Mouse (Mus musculus) adrenal gland, adult 18-20 months (tissue): ENCODE measurements at regions not wholly inside any gene's neighbourhood (a gene's known extent, or its start where the extent isn't known, plus 50 kb on each side); places are given as distances from the start of the nearest gene placed in this dataset.

ENCODE experiments used
- DNase-seq, 2 experiments: peaks; one replicate each; pipeline ENCODE4 v3.0.0; 2021 to 2022; ENCODE audit warnings: low spot score in 2 of 2

- no peak for DNase-seq
These were observed 52.0 kb downstream of the 4930426L09Rik start for GRCm38 (mm10) chr2:19049877-19050731.

- DNase-seq, result no peak
These were observed 57.4 kb downstream of the 4930426L09Rik start for GRCm38 (mm10) chr2:19055500-19055899.

GRCm38 (mm10) chr2:19057859-19058258 lies 59.7 kb downstream of the 4930426L09Rik start:
- DNase-seq, result no peak

GRCm38 (mm10) chr2:19058765-19059164 lies 60.6 kb downstream of the 4930426L09Rik start:
- DNase-seq, result no peak

GRCm38 (mm10) chr2:19059246-19059645 lies 61.1 kb downstream of the 4930426L09Rik start:
- DNase-seq, result no peak

- DNase-seq, result no peak
These were observed 62.2 kb downstream of the 4930426L09Rik start for GRCm38 (mm10) chr2:19060218-19060915.

GRCm38 (mm10) chr2:19064560-19065362 lies 66.6 kb downstream of the 4930426L09Rik start:
- no peak for DNase-seq

GRCm38 (mm10) chr2:19065511-19065910 lies 67.4 kb downstream of the 4930426L09Rik start:
- no peak for DNase-seq

- no peak for DNase-seq
These were observed 70.0 kb downstream of the 4930426L09Rik start for GRCm38 (mm10) chr2:19068161-19068560.

- no peak for DNase-seq
These were observed 85.7 kb downstream of the 4930426L09Rik start for GRCm38 (mm10) chr2:19083816-19084215.

- no peak for DNase-seq
These were observed 87.0 kb downstream of the 4930426L09Rik start for GRCm38 (mm10) chr2:19085105-19085504.

GRCm38 (mm10) chr2:19086167-19086566 lies 88.0 kb downstream of the 4930426L09Rik start:
- DNase-seq, result no peak

GRCm38 (mm10) chr2:19086621-19087020 lies 88.5 kb downstream of the 4930426L09Rik start:
- DNase-seq, result no peak

GRCm38 (mm10) chr2:19099384-19099783 lies 99.7 kb upstream of the Armc3 start:
- no peak for DNase-seq

- DNase-seq, result no peak
These were observed 90.3 kb upstream of the Armc3 start for GRCm38 (mm10) chr2:19108753-19109152.

- DNase-seq, result no peak
These were observed 79.2 kb upstream of the Armc3 start for GRCm38 (mm10) chr2:19119871-19120270.

- DNase-seq, result no peak
These were observed 66.2 kb upstream of the Armc3 start for GRCm38 (mm10) chr2:19132864-19133263.

- DNase-seq, result peak in 1 of 2 experiments; percentile 51
These were observed 56.5 kb upstream of the Armc3 start for GRCm38 (mm10) chr2:19142586-19142985.

- no peak for DNase-seq
These were observed 53.7 kb upstream of the Armc3 start for GRCm38 (mm10) chr2:19145412-19145811.

GRCm38 (mm10) chr2:19145881-19146280 lies 53.2 kb upstream of the Armc3 start:
- DNase-seq, result peak in 1 of 2 experiments; percentile 40

- DNase-seq, result no peak
These were observed 52.8 kb upstream of the Armc3 start for GRCm38 (mm10) chr2:19146289-19146688.
